ENCODE assay signal across 24 mouse cellular contexts in the genomic region with DNA sequence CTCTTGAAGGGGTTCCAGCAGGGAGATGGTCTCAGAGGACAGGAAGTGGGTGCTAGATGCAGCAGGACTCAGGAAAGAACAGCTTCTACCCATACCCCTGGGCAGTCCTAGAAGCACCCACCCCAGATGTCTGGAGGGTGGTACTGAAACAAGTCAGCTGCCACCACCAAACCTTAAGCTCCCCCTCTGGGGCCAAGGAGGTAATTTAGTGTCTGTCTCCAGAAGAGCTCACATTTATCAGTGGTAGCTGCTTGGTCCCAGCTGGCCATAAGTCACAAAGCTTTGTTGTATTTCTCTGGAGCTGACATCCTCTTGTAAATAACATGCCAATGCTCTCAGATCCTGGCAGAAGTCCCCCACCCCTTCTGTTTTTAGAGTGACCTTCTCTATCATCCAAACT.
A peak's percentile ranks its signal among the peaks of the same experiment; 100 is the strongest.
DNase-seq lines count a peak whose midpoint lies in the region; ATAC-seq and TF ChIP-seq lines count a peak whose summit lies in the region.
"Had no signal": no experiment of that assay in that cellular context is flagged by ENCODE, and none has a peak within 500 bp of the region (broad histone marks: within the 10 kb centered on the region; RNA-seq: fewer than 3 reads in every experiment).

No protein-coding gene starts in this region.

- H3K9ac ChIP-seq in lung, embryonic 15.5 days: no peak overlapping the region
- no peak overlapping the region for H3K9ac ChIP-seq in lung, postnatal 0 days (replicated peaks; ENCODE audit: low read depth)
- no peak overlapping the region for H3K9ac ChIP-seq in kidney, embryonic 14.5 days (ENCODE audit: low read depth, low read length)
- H3K9ac ChIP-seq: embryonic facial prominence, embryonic 13.5 days; embryonic facial prominence, embryonic 15.5 days; forebrain, embryonic 12.5 days had no signal

- H3K36me3 ChIP-seq in lung, embryonic 15.5 days: no peaks in the 10 kb centered on the region
- no peaks in the 10 kb centered on the region for H3K36me3 ChIP-seq in lung, postnatal 0 days (ENCODE audit: insufficient read depth, low read length)
- no peaks in the 10 kb centered on the region for H3K36me3 ChIP-seq in kidney, embryonic 14.5 days (ENCODE audit: control insufficient read depth, insufficient read depth, low read length)
- H3K36me3 ChIP-seq in thymus, adult 2 months (ENCODE audit: control insufficient read depth, insufficient read depth, low read length): no peaks in the 10 kb centered on the region
- H3K36me3 ChIP-seq: embryonic facial prominence, embryonic 13.5 days; embryonic facial prominence, embryonic 15.5 days; forebrain, embryonic 10.5 days; forebrain, embryonic 12.5 days had no signal

- no peak overlapping the region for H3K4me3 ChIP-seq in lung, embryonic 15.5 days
- H3K4me3 ChIP-seq in lung, postnatal 0 days (ENCODE audit: low read depth, low read length): no peak overlapping the region
- H3K4me3 ChIP-seq in kidney, embryonic 14.5 days (ENCODE audit: low read length): no peak overlapping the region
- no peak overlapping the region for H3K4me3 ChIP-seq in thymus, adult 2 months (ENCODE audit: control insufficient read depth, insufficient read depth, low read length)
- H3K4me3 ChIP-seq: embryonic facial prominence, embryonic 13.5 days; embryonic facial prominence, embryonic 15.5 days; erythroblast, embryonic 14.5 days; forebrain, embryonic 10.5 days; forebrain, embryonic 12.5 days had no signal

- ATAC-seq in lung, embryonic 15.5 days (ENCODE audit: borderline replicate concordance, extremely low read depth, low FRiP score, low TSS enrichment): peak; percentile 62
- peak; percentile 74 for ATAC-seq in lung, postnatal 0 days
- ATAC-seq in kidney, embryonic 14.5 days (ENCODE audit: low FRiP score, low TSS enrichment): no peak
- ATAC-seq: forebrain, embryonic 14.5 days had no signal

- H3K9me3 ChIP-seq in lung, embryonic 15.5 days: no peaks in the 10 kb centered on the region; the same call in 1 of the 2 replicates
- H3K9me3 ChIP-seq in lung, postnatal 0 days (ENCODE audit: low read length): no peaks in the 10 kb centered on the region
- no peaks in the 10 kb centered on the region for H3K9me3 ChIP-seq in kidney, embryonic 14.5 days (ENCODE audit: control insufficient read depth, low read length)
- H3K9me3 ChIP-seq: embryonic facial prominence, embryonic 13.5 days; embryonic facial prominence, embryonic 15.5 days; forebrain, embryonic 12.5 days had no signal

- no peak for TF ChIP-seq EP300 in lung, postnatal 0 days (IDR thresholded peaks at IDR 0.05)

- H3K4me1 ChIP-seq in lung, embryonic 15.5 days: no peaks in the 10 kb centered on the region
- H3K4me1 ChIP-seq in lung, postnatal 0 days (ENCODE audit: insufficient read depth, low read depth, low read length): no peaks in the 10 kb centered on the region
- H3K4me1 ChIP-seq in kidney, embryonic 14.5 days (ENCODE audit: control insufficient read depth, insufficient read depth, low read length): no peaks in the 10 kb centered on the region
- no peaks in the 10 kb centered on the region for H3K4me1 ChIP-seq in thymus, adult 2 months (replicated peaks; ENCODE audit: control insufficient read depth, insufficient read depth, low read length)
- H3K4me1 ChIP-seq: embryonic facial prominence, embryonic 13.5 days; embryonic facial prominence, embryonic 15.5 days; forebrain, embryonic 12.5 days had no signal

- DNase-seq in lung, postnatal 36 days: no peak
- DNase-seq in lung, postnatal 0 days (ENCODE audit: low spot score): peak; percentile 19
- peak; percentile 65 for DNase-seq in lung, postnatal 10 days
- DNase-seq in lung, postnatal 25 days (ENCODE audit: low spot score): peak; percentile 2
- DNase-seq in thymus, adult 2 months: no peak
- DNase-seq in frontal cortex, postnatal 10 days (ENCODE audit: low spot score in 2 of 2): no peak
- DNase-seq: adrenal gland, adult 2 months; adrenal gland, postnatal 10 days; adrenal gland, postnatal 25 days; cerebellum, adult 11 months; cerebellum, adult 18-20 months; cerebellum, adult 8-10 months; cerebellum, adult 9-11 months; cerebellum, postnatal 14 days; cerebellum, postnatal 36 days; embryo, embryonic 11 days had no signal

- peak overlapping the region; percentile 15; the same call in 1 of the 2 replicates for H3K27ac ChIP-seq in lung, embryonic 15.5 days
- no peak overlapping the region for H3K27ac ChIP-seq in lung, postnatal 0 days (ENCODE audit: low read length)
- no peak overlapping the region for H3K27ac ChIP-seq in kidney, embryonic 14.5 days (ENCODE audit: low read depth, low read length)
- no peak overlapping the region for H3K27ac ChIP-seq in thymus, adult 2 months (ENCODE audit: control insufficient read depth, insufficient read depth, low read length)
- H3K27ac ChIP-seq: embryonic facial prominence, embryonic 13.5 days; embryonic facial prominence, embryonic 15.5 days; forebrain, embryonic 10.5 days; forebrain, embryonic 12.5 days had no signal

- no peak overlapping the region for H3K4me2 ChIP-seq in lung, embryonic 15.5 days
- no peak overlapping the region for H3K4me2 ChIP-seq in lung, postnatal 0 days (replicated peaks; ENCODE audit: low read depth, low read length)
- H3K4me2 ChIP-seq in kidney, embryonic 14.5 days (replicated peaks; ENCODE audit: low read depth, low read length): no peak overlapping the region
- H3K4me2 ChIP-seq: embryonic facial prominence, embryonic 13.5 days; embryonic facial prominence, embryonic 15.5 days; forebrain, embryonic 12.5 days had no signal

- no peak for TF ChIP-seq POLR2A in thymus, adult 2 months (IDR thresholded peaks at IDR 0.05; ENCODE audit: control insufficient read depth, extremely low read depth, insufficient read depth, low read length, poor library complexity)

- H3K27me3 ChIP-seq in lung, embryonic 15.5 days: no peaks in the 10 kb centered on the region
- H3K27me3 ChIP-seq in lung, postnatal 0 days (replicated peaks; ENCODE audit: insufficient read depth, low read length): no peaks in the 10 kb centered on the region
- no peaks in the 10 kb centered on the region; the same call in 1 of the 2 replicates for H3K27me3 ChIP-seq in kidney, embryonic 14.5 days (ENCODE audit: control insufficient read depth, insufficient read depth, low read length)
- no peaks in the 10 kb centered on the region for H3K27me3 ChIP-seq in thymus, adult 2 months (ENCODE audit: control insufficient read depth, insufficient read depth, low read length)
- H3K27me3 ChIP-seq: embryonic facial prominence, embryonic 13.5 days; embryonic facial prominence, embryonic 15.5 days; forebrain, embryonic 12.5 days had no signal

- no peak for TF ChIP-seq CTCF in lung, postnatal 0 days (IDR thresholded peaks at IDR 0.05)
- no peak for TF ChIP-seq CTCF in thymus, adult 2 months (IDR thresholded peaks at IDR 0.05; ENCODE audit: borderline replicate concordance, control insufficient read depth, extremely low read depth, insufficient read depth, low read length, poor library complexity)

Comparison
In these comparisons a context has a peak if more than half of its experiments do, and no peak if none do; other contexts are left out.
1. DNase-seq: peak in lung, postnatal 0 days (single experiment), lung, postnatal 10 days (single experiment) and lung, postnatal 25 days (single experiment); none in lung, postnatal 36 days (single experiment), thymus, adult 2 months (single experiment) and frontal cortex, postnatal 10 days (0 of 2).